Mouse (Mus musculus) cerebellum, adult 18-20 months (tissue): ENCODE results near the gene Tstd3.
"Not testable (repeated sequence)": the region's sequence is repeated elsewhere in the genome, so short reads cannot be mapped to it uniquely, and the experiment has no call there.

ENCODE experiments used
- DNase-seq, 2 experiments: peaks; one replicate each; pipeline ENCODE4 v3.0.0; 2021

The Tstd3 gene

GRCm38 (mm10) chr4:21744142-21744541, 22.9 kb downstream of the Tstd3 start:
- DNase-seq, result not testable (repeated sequence)

GRCm38 (mm10) chr4:21739169-21739568, 27.8 kb downstream of the Tstd3 start:
- no peak for DNase-seq

GRCm38 (mm10) chr4:21727615-21728165, 39.3 kb downstream of the Tstd3 start, which contains the start of gene Ccnc:
Ccnc (plus strand) TSS chr4:21727701.
- DNase-seq, result peak; percentile 91 to 93

- peak; percentile 59 to 62 for DNase-seq
These were observed 39.9 kb downstream of the Tstd3 start for GRCm38 (mm10) chr4:21726912-21727614.

DNA sequence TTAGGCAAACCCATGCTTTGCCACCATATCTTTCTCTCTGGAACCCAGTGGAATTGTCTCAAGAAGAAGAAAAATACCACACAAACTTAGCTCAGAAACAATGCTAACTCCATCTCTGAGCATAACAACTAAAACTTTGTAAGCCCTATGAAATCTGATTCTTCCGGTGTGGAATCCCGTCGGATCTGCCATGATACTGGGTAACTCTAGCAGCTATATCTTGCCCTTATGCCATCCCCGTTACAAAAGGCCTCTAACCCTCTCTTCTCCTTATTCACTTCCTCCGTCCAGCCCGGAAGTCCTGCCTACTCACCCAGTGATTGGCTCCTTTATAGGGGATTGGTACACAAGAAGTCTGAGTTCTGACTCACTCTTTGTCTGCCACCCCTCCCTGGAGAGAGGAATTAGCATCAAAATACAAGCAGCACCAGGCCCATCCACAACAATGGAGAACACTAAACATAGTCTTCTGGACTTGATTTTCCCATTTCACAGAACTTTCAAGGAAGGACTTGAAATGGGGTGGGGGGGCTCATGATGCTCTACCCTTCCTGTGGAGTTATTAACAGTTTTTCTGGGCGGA, 44.2 kb downstream of the Tstd3 start:
- DNase-seq, result no peak

DNA sequence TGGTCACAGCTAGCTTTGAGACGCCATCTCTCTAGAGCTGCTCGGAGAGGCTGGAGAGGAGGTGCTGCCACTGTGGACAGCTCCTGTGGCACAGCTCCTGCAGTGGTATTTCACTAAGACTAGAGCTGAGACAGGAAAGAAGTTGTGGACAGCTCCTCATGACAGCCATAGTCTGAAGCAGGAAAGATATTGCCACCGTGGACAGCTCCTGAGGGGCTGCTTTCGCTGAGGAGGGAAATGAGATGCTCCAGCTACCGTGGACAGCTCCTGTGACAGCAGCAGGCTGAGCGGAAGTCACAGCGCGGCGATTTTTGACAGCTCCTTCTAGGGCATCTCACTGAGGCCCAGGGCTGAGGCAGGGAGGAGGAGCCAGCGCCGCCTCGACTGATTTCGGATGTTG, 54.9 kb downstream of the Tstd3 start:
- DNase-seq, result no peak
